Mouse (Mus musculus): ENCODE data around the gene Syngr3. TPM values are rescaled to one million over a fixed set of nuclear protein-coding genes. Genes with fewer than 3 reads are reported as not detected.

Gene Syngr3
- total and polyA plus RNA-seq, 2 experiments from 2014 or later, result 221 to 290 TPM

DNA sequence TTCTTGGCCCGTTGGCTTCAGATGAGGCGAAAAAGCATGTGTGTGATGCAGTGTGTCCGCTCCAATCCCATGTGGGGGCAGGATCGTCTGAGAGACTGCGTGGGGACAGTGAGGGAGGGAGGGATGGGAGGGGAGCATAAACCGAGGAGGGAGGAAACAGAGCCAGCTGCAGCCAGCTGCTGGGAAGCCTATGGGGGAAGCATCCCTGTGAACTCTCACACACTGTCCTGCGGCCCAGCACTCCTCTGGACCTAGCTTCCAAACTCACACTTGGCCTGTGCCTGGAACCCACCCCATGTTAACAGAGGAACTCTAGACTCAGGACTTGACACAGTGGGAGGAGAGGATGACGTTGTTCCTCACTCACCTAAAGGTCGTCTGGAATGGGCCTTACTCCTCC is 50.9 kb downstream of the Syngr3 start:
- H3K4me2 ChIP-seq (ENCODE audit: low read depth), result no peak overlapping the region
- DNase-seq (no peak), ATAC-seq (no peak)
- H3K27ac ChIP-seq (ENCODE audit: low read depth, low read length), result no peak overlapping the region
- TF ChIP-seq CTCF (IDR thresholded peaks at IDR 0.05; ENCODE audit: low read depth), result no peak
- 75% methylated on average over 9 of the region's 9 CpGs for WGBS
- no peak overlapping the region for H3K4me3 ChIP-seq (ENCODE audit: low read depth, low read length)
- no peak overlapping the region for H3K9ac ChIP-seq
- H3K9me3 ChIP-seq (ENCODE audit: low read length), result no peaks in the 10 kb centered on the region
- H3K4me1 ChIP-seq (ENCODE audit: insufficient read depth), result no peaks in the 10 kb centered on the region
- H3K27me3 ChIP-seq (ENCODE audit: insufficient read depth, low read length), result no peaks in the 10 kb centered on the region
- H3K36me3 ChIP-seq (ENCODE audit: insufficient read depth), result peaks cover 19% of the 10 kb centered on the region

DNA sequence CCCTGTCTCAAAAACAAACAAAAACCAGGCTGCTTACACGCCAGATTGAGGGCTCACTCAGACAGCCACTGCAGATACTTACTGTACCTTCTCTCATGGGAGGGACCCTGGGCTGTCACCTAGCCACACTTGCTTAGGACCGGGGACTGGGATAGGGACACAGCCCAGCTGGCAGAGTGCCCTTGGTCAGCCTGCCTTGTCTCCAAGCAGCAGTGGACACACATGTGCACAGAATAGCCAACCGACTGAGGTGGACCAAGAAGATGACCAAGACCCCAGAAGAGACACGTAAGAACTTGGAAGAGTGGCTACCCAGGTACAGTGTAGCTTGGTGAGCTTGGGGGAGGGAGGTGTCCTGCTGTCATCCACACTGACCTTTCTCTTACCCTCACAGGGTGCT is 51.5 kb downstream of the Syngr3 start:
- Histone ChIP-seq H3K9ac (no peak overlapping the region), H3K27ac (ENCODE audit: low read depth, low read length) (no peak overlapping the region), H3K27me3 (ENCODE audit: insufficient read depth, low read length) (no peaks in the 10 kb centered on the region), H3K36me3 (ENCODE audit: insufficient read depth) (peaks cover 19% of the 10 kb centered on the region), H3K4me3 (ENCODE audit: low read depth, low read length) (no peak overlapping the region), H3K9me3 (ENCODE audit: low read length) (no peaks in the 10 kb centered on the region), H3K4me1 (ENCODE audit: insufficient read depth) (no peaks in the 10 kb centered on the region; the same call in 1 of the 2 replicates), H3K4me2 (ENCODE audit: low read depth) (no peak overlapping the region)
- DNase-seq (no peak), ATAC-seq (no peak)
- WGBS, result 88% methylated on average over 4 of the region's 4 CpGs
- no peak for TF ChIP-seq CTCF (IDR thresholded peaks at IDR 0.05; ENCODE audit: low read depth)

DNA sequence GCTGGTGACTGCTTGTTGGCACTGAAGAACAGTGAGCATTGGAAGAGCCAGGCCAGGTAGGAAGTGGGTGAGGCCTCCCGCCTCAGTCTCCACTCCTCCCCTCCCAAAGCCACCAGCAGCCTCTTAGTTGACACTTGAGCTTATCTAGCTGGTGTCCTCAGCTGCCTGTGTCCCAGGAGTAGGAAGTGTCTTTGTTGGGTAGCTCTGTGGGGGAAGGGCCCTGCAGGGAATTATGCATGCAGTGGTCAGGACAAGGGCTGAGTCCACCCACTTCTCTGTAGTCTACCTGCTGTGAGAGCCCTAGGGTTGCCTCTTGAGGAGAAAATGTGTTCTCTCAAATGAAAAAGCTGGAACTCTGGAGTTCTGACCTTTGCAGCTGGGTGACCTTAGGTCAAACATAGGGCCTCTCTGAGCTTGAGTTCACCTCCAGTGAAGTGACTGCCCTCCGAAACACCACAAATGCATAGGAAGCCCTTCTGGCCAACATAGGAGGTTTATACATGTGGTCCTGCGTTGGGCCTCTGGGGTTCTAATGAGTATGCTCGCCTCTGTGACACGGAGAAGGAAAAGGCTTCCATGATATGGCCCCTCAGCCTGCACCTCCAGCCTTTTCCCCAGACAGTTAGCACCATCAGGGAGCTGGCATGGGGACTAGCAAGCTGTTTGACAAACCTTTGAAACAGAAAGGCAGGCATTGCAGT is 52.8 kb downstream of the Syngr3 start:
- no peak for TF ChIP-seq CTCF (IDR thresholded peaks at IDR 0.05; ENCODE audit: low read depth)
- WGBS, result 71% methylated on average over 5 of the region's 5 CpGs
- Histone ChIP-seq H3K27me3 (ENCODE audit: insufficient read depth, low read length) (no peaks in the 10 kb centered on the region), H3K4me3 (ENCODE audit: low read depth, low read length) (no peak overlapping the region), H3K4me1 (ENCODE audit: insufficient read depth) (peaks cover 5% of the 10 kb centered on the region; the same call in 1 of the 2 replicates), H3K27ac (ENCODE audit: low read depth, low read length) (no peak overlapping the region), H3K4me2 (ENCODE audit: low read depth) (no peak overlapping the region), H3K9ac (no peak overlapping the region), H3K36me3 (ENCODE audit: insufficient read depth) (peaks cover 19% of the 10 kb centered on the region), H3K9me3 (ENCODE audit: low read length) (no peaks in the 10 kb centered on the region)
- DNase-seq (no peak), ATAC-seq (no peak)

DNA sequence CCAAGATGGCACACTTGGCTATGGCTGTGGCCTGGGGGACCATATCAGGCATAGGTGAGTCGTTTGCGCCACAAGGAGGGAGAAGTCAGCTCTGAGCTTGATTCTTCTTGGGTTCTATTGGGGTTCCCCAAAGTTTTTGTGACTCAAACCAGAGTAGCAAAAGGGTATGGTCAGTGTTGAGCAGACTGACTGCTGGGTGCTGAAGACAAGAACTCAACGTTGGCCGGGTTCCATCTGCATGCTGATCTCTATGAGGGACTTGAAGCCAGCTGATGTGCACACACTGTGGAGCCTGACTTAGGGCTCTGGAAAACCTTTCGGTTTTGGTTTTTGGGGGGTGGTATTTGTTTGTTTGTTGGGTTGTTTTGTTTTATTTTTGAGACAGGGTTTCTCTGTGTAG is 54.1 kb downstream of the Syngr3 start:
- no peak for TF ChIP-seq CTCF (IDR thresholded peaks at IDR 0.05; ENCODE audit: low read depth)
- Histone ChIP-seq H3K27me3 (ENCODE audit: insufficient read depth, low read length) (no peaks in the 10 kb centered on the region), H3K36me3 (ENCODE audit: insufficient read depth) (peaks cover 23% of the 10 kb centered on the region), H3K4me1 (ENCODE audit: insufficient read depth) (peaks cover 9% of the 10 kb centered on the region; the same call in 1 of the 2 replicates), H3K4me3 (ENCODE audit: low read depth, low read length) (no peak overlapping the region), H3K27ac (ENCODE audit: low read depth, low read length) (no peak overlapping the region), H3K9ac (no peak overlapping the region), H3K9me3 (ENCODE audit: low read length) (no peaks in the 10 kb centered on the region), H3K4me2 (ENCODE audit: low read depth) (no peak overlapping the region)
- WGBS, result 95% methylated on average over 5 of the region's 5 CpGs
- DNase-seq (no peak), ATAC-seq (no peak)

Other genes starting within 250 kb of the Syngr3 start
Only the 30 nearest of the 33 such genes appear.
- 37.8 and 39.5 TPM in 2 replicates for gene Pgp, start 219.6 kb downstream of the Syngr3 start, total RNA-seq (2014; rRNA removed)
- 68.1 and 72.5 TPM in 2 replicates for gene Pgp, start 219.6 kb downstream of the Syngr3 start, polyA plus RNA-seq (2015; fragmentation: Nextera tagmentation; extraction: Ambion mirVana)
- gene Bricd5, start 216.1 kb downstream of the Syngr3 start, total RNA-seq (2014; rRNA removed), result 1.2 and 2.0 TPM in 2 replicates
- gene Bricd5, start 216.1 kb downstream of the Syngr3 start, polyA plus RNA-seq (2015; fragmentation: Nextera tagmentation; extraction: Ambion mirVana), result 1.6 and 4.3 TPM in 2 replicates
- 36.5 and 45.5 TPM in 2 replicates for gene Mlst8, start 210.9 kb downstream of the Syngr3 start, total RNA-seq (2014; rRNA removed)
- 23.9 and 28.2 TPM in 2 replicates for gene Mlst8, start 210.9 kb downstream of the Syngr3 start, polyA plus RNA-seq (2015; fragmentation: Nextera tagmentation; extraction: Ambion mirVana)
- gene Caskin1, start 201.4 kb downstream of the Syngr3 start, total RNA-seq (2014; rRNA removed), result 90.0 and 113 TPM in 2 replicates
- gene Caskin1, start 201.4 kb downstream of the Syngr3 start, polyA plus RNA-seq (2015; fragmentation: Nextera tagmentation; extraction: Ambion mirVana), result 14.9 and 25.3 TPM in 2 replicates
- gene Traf7, start 162.0 kb downstream of the Syngr3 start, total RNA-seq (2014; rRNA removed), result 145 and 168 TPM in 2 replicates
- 81.4 and 82.0 TPM in 2 replicates for gene Traf7, start 162.0 kb downstream of the Syngr3 start, polyA plus RNA-seq (2015; fragmentation: Nextera tagmentation; extraction: Ambion mirVana)
- 5.0 and 7.1 TPM in 2 replicates for gene Rab26, start 155.7 kb downstream of the Syngr3 start, total RNA-seq (2014; rRNA removed)
- gene Rab26, start 155.7 kb downstream of the Syngr3 start, polyA plus RNA-seq (2015; fragmentation: Nextera tagmentation; extraction: Ambion mirVana), result 10.1 and 12.4 TPM in 2 replicates
- gene Pkd1, start 140.1 kb downstream of the Syngr3 start, total RNA-seq (2014; rRNA removed), result 48.9 and 58.8 TPM in 2 replicates
- gene Pkd1, start 140.1 kb downstream of the Syngr3 start, polyA plus RNA-seq (2015; fragmentation: Nextera tagmentation; extraction: Ambion mirVana), result 4.9 and 8.9 TPM in 2 replicates
- gene Tsc2, start 57.3 kb downstream of the Syngr3 start, total RNA-seq (2014; rRNA removed), result 81.2 and 92.6 TPM in 2 replicates
- gene Tsc2, start 57.3 kb downstream of the Syngr3 start, polyA plus RNA-seq (2015; fragmentation: Nextera tagmentation; extraction: Ambion mirVana), result 44.2 and 56.2 TPM in 2 replicates
- gene Nthl1, start 57.3 kb downstream of the Syngr3 start, total RNA-seq (2014; rRNA removed), result 10.1 and 10.2 TPM in 2 replicates
- 8.6 and 9.8 TPM in 2 replicates for gene Nthl1, start 57.3 kb downstream of the Syngr3 start, polyA plus RNA-seq (2015; fragmentation: Nextera tagmentation; extraction: Ambion mirVana)
- 43.5 and 54.5 TPM in 2 replicates for gene Slc9a3r2, start 39.6 kb downstream of the Syngr3 start, total RNA-seq (2014; rRNA removed)
- gene Slc9a3r2, start 39.6 kb downstream of the Syngr3 start, polyA plus RNA-seq (2015; fragmentation: Nextera tagmentation; extraction: Ambion mirVana), result 42.0 and 48.3 TPM in 2 replicates
- gene Npw, start 31.5 kb downstream of the Syngr3 start, total RNA-seq (2014; rRNA removed), result not detected in 2 replicates
- 0.64 and 0.96 TPM in 2 replicates for gene Npw, start 31.5 kb downstream of the Syngr3 start, polyA plus RNA-seq (2015; fragmentation: Nextera tagmentation; extraction: Ambion mirVana)
- 31.2 and 41.5 TPM in 2 replicates for gene Zfp598, start 20.3 kb downstream of the Syngr3 start, total RNA-seq (2014; rRNA removed)
- 14.6 and 15.0 TPM in 2 replicates for gene Zfp598, start 20.3 kb downstream of the Syngr3 start, polyA plus RNA-seq (2015; fragmentation: Nextera tagmentation; extraction: Ambion mirVana)
- 34.5 and 34.7 TPM in 2 replicates for gene Gfer, start 6.2 kb upstream of the Syngr3 start, total RNA-seq (2014; rRNA removed)
- gene Gfer, start 6.2 kb upstream of the Syngr3 start, polyA plus RNA-seq (2015; fragmentation: Nextera tagmentation; extraction: Ambion mirVana), result 35.4 and 38.0 TPM in 2 replicates
- gene Noxo1, start 6.3 kb upstream of the Syngr3 start, total RNA-seq (2014; rRNA removed), result 3.8 and 4.5 TPM in 2 replicates
- 1.4 and 2.5 TPM in 2 replicates for gene Noxo1, start 6.3 kb upstream of the Syngr3 start, polyA plus RNA-seq (2015; fragmentation: Nextera tagmentation; extraction: Ambion mirVana)
- 39.0 and 59.2 TPM in 2 replicates for gene Tbl3, start 17.7 kb upstream of the Syngr3 start, total RNA-seq (2014; rRNA removed)
- gene Tbl3, start 17.7 kb upstream of the Syngr3 start, polyA plus RNA-seq (2015; fragmentation: Nextera tagmentation; extraction: Ambion mirVana), result 45.7 and 48.0 TPM in 2 replicates
- gene Rnf151, start 28.1 kb upstream of the Syngr3 start, total RNA-seq (2014; rRNA removed), result 0.69 TPM in 1 of 2 replicates, not detected in the other
- gene Rnf151, start 28.1 kb upstream of the Syngr3 start, polyA plus RNA-seq (2015; fragmentation: Nextera tagmentation; extraction: Ambion mirVana), result not detected in 2 replicates
- 2,317 and 3,198 TPM in 2 replicates for gene Rps2, start 28.2 kb upstream of the Syngr3 start, total RNA-seq (2014; rRNA removed)
- gene Rps2, start 28.2 kb upstream of the Syngr3 start, polyA plus RNA-seq (2015; fragmentation: Nextera tagmentation; extraction: Ambion mirVana), result 884 and 936 TPM in 2 replicates
- gene Ndufb10, start 34.5 kb upstream of the Syngr3 start, total RNA-seq (2014; rRNA removed), result 151 and 199 TPM in 2 replicates
- 312 and 351 TPM in 2 replicates for gene Ndufb10, start 34.5 kb upstream of the Syngr3 start, polyA plus RNA-seq (2015; fragmentation: Nextera tagmentation; extraction: Ambion mirVana)
- not detected in 2 replicates for gene Rpl3l, start 37.9 kb upstream of the Syngr3 start, total RNA-seq (2014; rRNA removed)
- 0.34 TPM in 1 of 2 replicates, not detected in the other for gene Rpl3l, start 37.9 kb upstream of the Syngr3 start, polyA plus RNA-seq (2015; fragmentation: Nextera tagmentation; extraction: Ambion mirVana)
- gene Msrb1, start 46.7 kb upstream of the Syngr3 start, total RNA-seq (2014; rRNA removed), result 19.3 and 27.4 TPM in 2 replicates
- gene Msrb1, start 46.7 kb upstream of the Syngr3 start, polyA plus RNA-seq (2015; fragmentation: Nextera tagmentation; extraction: Ambion mirVana), result 28.4 and 28.6 TPM in 2 replicates
- gene Hs3st6, start 63.0 kb upstream of the Syngr3 start, total RNA-seq (2014; rRNA removed), result 0.57 TPM in 1 of 2 replicates, not detected in the other
- gene Hs3st6, start 63.0 kb upstream of the Syngr3 start, polyA plus RNA-seq (2015; fragmentation: Nextera tagmentation; extraction: Ambion mirVana), result 0.45 and 0.53 TPM in 2 replicates
- not detected in 2 replicates for gene Meiob, start 114.3 kb upstream of the Syngr3 start, total RNA-seq (2014; rRNA removed)
- 0.08 and 0.15 TPM in 2 replicates for gene Meiob, start 114.3 kb upstream of the Syngr3 start, polyA plus RNA-seq (2015; fragmentation: Nextera tagmentation; extraction: Ambion mirVana)
- gene Hagh, start 150.2 kb upstream of the Syngr3 start, total RNA-seq (2014; rRNA removed), result 62.0 and 62.8 TPM in 2 replicates
- 61.6 and 66.6 TPM in 2 replicates for gene Hagh, start 150.2 kb upstream of the Syngr3 start, polyA plus RNA-seq (2015; fragmentation: Nextera tagmentation; extraction: Ambion mirVana)
- gene Fahd1, start 160.4 kb upstream of the Syngr3 start, total RNA-seq (2014; rRNA removed), result 15.1 and 16.6 TPM in 2 replicates
- gene Fahd1, start 160.4 kb upstream of the Syngr3 start, polyA plus RNA-seq (2015; fragmentation: Nextera tagmentation; extraction: Ambion mirVana), result 13.5 and 15.6 TPM in 2 replicates
- gene Igfals, start 176.0 kb upstream of the Syngr3 start, total RNA-seq (2014; rRNA removed), result 0.48 TPM in 1 of 2 replicates, not detected in the other
- gene Igfals, start 176.0 kb upstream of the Syngr3 start, polyA plus RNA-seq (2015; fragmentation: Nextera tagmentation; extraction: Ambion mirVana), result 0.18 TPM in 1 of 2 replicates, not detected in the other
- 40.5 and 50.6 TPM in 2 replicates for gene Nubp2, start 196.4 kb upstream of the Syngr3 start, total RNA-seq (2014; rRNA removed)
- gene Nubp2, start 196.4 kb upstream of the Syngr3 start, polyA plus RNA-seq (2015; fragmentation: Nextera tagmentation; extraction: Ambion mirVana), result 67.3 and 80.1 TPM in 2 replicates
- 75.7 and 91.0 TPM in 2 replicates for gene Spsb3, start 196.7 kb upstream of the Syngr3 start, total RNA-seq (2014; rRNA removed)
- gene Spsb3, start 196.7 kb upstream of the Syngr3 start, polyA plus RNA-seq (2015; fragmentation: Nextera tagmentation; extraction: Ambion mirVana), result 89.8 and 97.8 TPM in 2 replicates
- 35.6 and 36.6 TPM in 2 replicates for gene Eme2, start 205.1 kb upstream of the Syngr3 start, total RNA-seq (2014; rRNA removed)
- gene Eme2, start 205.1 kb upstream of the Syngr3 start, polyA plus RNA-seq (2015; fragmentation: Nextera tagmentation; extraction: Ambion mirVana), result 14.7 and 17.9 TPM in 2 replicates
- gene Mrps34, start 205.2 kb upstream of the Syngr3 start, total RNA-seq (2014; rRNA removed), result 39.5 and 45.5 TPM in 2 replicates
- 128 and 138 TPM in 2 replicates for gene Mrps34, start 205.2 kb upstream of the Syngr3 start, polyA plus RNA-seq (2015; fragmentation: Nextera tagmentation; extraction: Ambion mirVana)
- gene Nme3, start 206.5 kb upstream of the Syngr3 start, total RNA-seq (2014; rRNA removed), result 60.1 and 75.7 TPM in 2 replicates
- gene Nme3, start 206.5 kb upstream of the Syngr3 start, polyA plus RNA-seq (2015; fragmentation: Nextera tagmentation; extraction: Ambion mirVana), result 74.7 and 81.0 TPM in 2 replicates

Measured in forebrain, postnatal 0 days (tissue).